Mouse (Mus musculus): Measurements from ENCODE around the gene Bcam. TPM values are rescaled to one million over a fixed set of nuclear protein-coding genes. Genes with fewer than 3 reads are reported as not detected.

The Bcam gene
- polyA plus RNA-seq, 1 experiment: 20.3 TPM

DNA sequence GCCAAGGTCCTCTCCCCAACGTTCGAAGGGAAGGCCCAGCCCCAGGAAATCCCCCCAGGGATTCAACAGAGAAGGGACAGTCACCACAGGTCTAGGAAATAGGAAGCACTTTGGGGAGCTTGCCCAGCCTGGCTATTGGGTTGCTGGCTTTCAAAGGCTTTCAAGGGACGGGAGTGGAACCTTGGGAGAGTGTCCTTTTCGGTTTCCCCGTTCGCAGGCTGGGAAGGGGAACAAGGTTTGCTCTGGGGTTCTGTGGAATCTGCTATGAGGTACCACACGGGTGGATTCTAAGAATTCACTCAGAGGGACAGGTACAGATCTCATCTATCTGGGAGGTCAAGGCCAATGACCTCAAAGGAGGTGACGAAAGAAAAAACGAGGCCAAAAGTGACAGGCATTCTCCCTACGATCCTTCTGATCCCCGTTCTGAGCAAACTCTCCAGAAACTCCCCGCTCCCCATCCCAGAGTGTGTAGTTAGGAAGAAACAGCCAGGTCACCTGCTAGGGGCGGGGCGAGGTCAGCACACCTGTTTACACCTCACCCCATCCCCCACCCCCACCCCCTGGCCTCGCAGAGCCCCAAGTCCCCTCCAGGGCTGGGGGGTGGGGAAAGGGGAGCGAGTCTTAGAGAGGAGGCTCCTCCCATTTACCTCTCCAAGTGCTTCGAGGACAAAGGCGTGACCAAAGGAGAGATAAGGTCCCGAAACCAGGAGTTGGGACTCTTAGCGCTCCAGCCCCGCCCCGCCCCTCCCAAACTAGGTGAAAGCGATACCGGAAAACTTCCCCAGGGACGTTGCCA, 23.2 kb downstream of the Bcam start:
- 7% methylated on average over 25 of the region's 25 CpGs for WGBS
- H3K27ac ChIP-seq (ENCODE audit: insufficient read depth, low read depth, low read length): peak overlapping the region; percentile 98
- H3K27me3 ChIP-seq (ENCODE audit: control insufficient read depth, insufficient read depth, low read length): no peaks in the 10 kb centered on the region
- peaks cover 18% of the 10 kb centered on the region for H3K4me1 ChIP-seq (ENCODE audit: control insufficient read depth, insufficient read depth, insufficient read length, low read length)
- H3K4me3 ChIP-seq (ENCODE audit: low read depth, low read length): peak overlapping the region; percentile 92
- no peak for TF ChIP-seq CTCF (IDR thresholded peaks at IDR 0.05; ENCODE audit: extremely low read depth, insufficient read length, insufficient replicate concordance, low read depth, low read length)
- no peak for TF ChIP-seq POLR2A (IDR thresholded peaks at IDR 0.05; ENCODE audit: low read depth, low read length)
- H3K36me3 ChIP-seq (ENCODE audit: control insufficient read depth, insufficient read depth, low read length): peaks cover 13% of the 10 kb centered on the region

- 54% methylated on average over 6 of the region's 6 CpGs for WGBS
- Histone ChIP-seq H3K4me1 (ENCODE audit: control insufficient read depth, insufficient read depth, insufficient read length, low read length) (peaks cover 18% of the 10 kb centered on the region), H3K27me3 (ENCODE audit: control insufficient read depth, insufficient read depth, low read length) (no peaks in the 10 kb centered on the region), H3K27ac (ENCODE audit: insufficient read depth, low read depth, low read length) (peak overlapping the region; percentile 82), H3K4me3 (ENCODE audit: low read depth, low read length) (peak overlapping the region; percentile 92), H3K36me3 (ENCODE audit: control insufficient read depth, insufficient read depth, low read length) (peaks cover 17% of the 10 kb centered on the region)
- no peak for TF ChIP-seq CTCF (IDR thresholded peaks at IDR 0.05; ENCODE audit: extremely low read depth, insufficient read length, insufficient replicate concordance, low read depth, low read length)
- no peak for TF ChIP-seq POLR2A (IDR thresholded peaks at IDR 0.05; ENCODE audit: low read depth, low read length)
Measured at GRCm38 (mm10) chr7:19746426-19747201, 24.2 kb downstream of the Bcam start.

- H3K4me1 ChIP-seq (ENCODE audit: control insufficient read depth, insufficient read depth, insufficient read length, low read length): peaks cover 17% of the 10 kb centered on the region
- WGBS: 70% methylated on average over 10 of the region's 10 CpGs
- TF ChIP-seq POLR2A (IDR thresholded peaks at IDR 0.05; ENCODE audit: low read depth, low read length) (no peak), CTCF (IDR thresholded peaks at IDR 0.05; ENCODE audit: extremely low read depth, insufficient read length, insufficient replicate concordance, low read depth, low read length) (no peak)
- no peak overlapping the region for H3K4me3 ChIP-seq (ENCODE audit: low read depth, low read length)
- H3K27ac ChIP-seq (ENCODE audit: insufficient read depth, low read depth, low read length): no peak overlapping the region
- peaks cover 21% of the 10 kb centered on the region for H3K36me3 ChIP-seq (ENCODE audit: control insufficient read depth, insufficient read depth, low read length)
- H3K27me3 ChIP-seq (ENCODE audit: control insufficient read depth, insufficient read depth, low read length): no peaks in the 10 kb centered on the region
Measured at GRCm38 (mm10) chr7:19745971-19746370, 24.8 kb downstream of the Bcam start.

GRCm38 (mm10) chr7:19744590-19745385, 26.0 kb downstream of the Bcam start:
- H3K4me3 ChIP-seq (ENCODE audit: low read depth, low read length): no peak overlapping the region
- peaks cover 11% of the 10 kb centered on the region for H3K4me1 ChIP-seq (ENCODE audit: control insufficient read depth, insufficient read depth, insufficient read length, low read length)
- WGBS: 49% methylated on average over 14 of the region's 14 CpGs
- TF ChIP-seq POLR2A (IDR thresholded peaks at IDR 0.05; ENCODE audit: low read depth, low read length) (no peak), CTCF (IDR thresholded peaks at IDR 0.05; ENCODE audit: extremely low read depth, insufficient read length, insufficient replicate concordance, low read depth, low read length) (no peak)
- H3K27me3 ChIP-seq (ENCODE audit: control insufficient read depth, insufficient read depth, low read length): no peaks in the 10 kb centered on the region
- H3K27ac ChIP-seq (ENCODE audit: insufficient read depth, low read depth, low read length): no peak overlapping the region
- H3K36me3 ChIP-seq (ENCODE audit: control insufficient read depth, insufficient read depth, low read length): peaks cover 28% of the 10 kb centered on the region

- TF ChIP-seq CTCF (IDR thresholded peaks at IDR 0.05; ENCODE audit: extremely low read depth, insufficient read length, insufficient replicate concordance, low read depth, low read length): no peak
- no peak overlapping the region for H3K27ac ChIP-seq (ENCODE audit: insufficient read depth, low read depth, low read length)
- 79% methylated on average over 6 of the region's 6 CpGs for WGBS
- peaks cover 31% of the 10 kb centered on the region for H3K36me3 ChIP-seq (ENCODE audit: control insufficient read depth, insufficient read depth, low read length)
- no peak overlapping the region for H3K4me3 ChIP-seq (ENCODE audit: low read depth, low read length)
- H3K27me3 ChIP-seq (ENCODE audit: control insufficient read depth, insufficient read depth, low read length): no peaks in the 10 kb centered on the region
- peaks cover 11% of the 10 kb centered on the region for H3K4me1 ChIP-seq (ENCODE audit: control insufficient read depth, insufficient read depth, insufficient read length, low read length)
Measured at GRCm38 (mm10) chr7:19743791-19744190, 27.0 kb downstream of the Bcam start.

GRCm38 (mm10) chr7:19742468-19742867, 28.3 kb downstream of the Bcam start:
- peaks cover 40% of the 10 kb centered on the region for H3K36me3 ChIP-seq (ENCODE audit: control insufficient read depth, insufficient read depth, low read length)
- peaks cover 11% of the 10 kb centered on the region for H3K4me1 ChIP-seq (ENCODE audit: control insufficient read depth, insufficient read depth, insufficient read length, low read length)
- no peaks in the 10 kb centered on the region for H3K27me3 ChIP-seq (ENCODE audit: control insufficient read depth, insufficient read depth, low read length)
- WGBS: 67% methylated on average over 5 of the region's 5 CpGs
- H3K27ac ChIP-seq (ENCODE audit: insufficient read depth, low read depth, low read length): no peak overlapping the region
- no peak for TF ChIP-seq POLR2A (IDR thresholded peaks at IDR 0.05; ENCODE audit: low read depth, low read length)
- no peak for TF ChIP-seq CTCF (IDR thresholded peaks at IDR 0.05; ENCODE audit: extremely low read depth, insufficient read length, insufficient replicate concordance, low read depth, low read length)
- no peak overlapping the region for H3K4me3 ChIP-seq (ENCODE audit: low read depth, low read length)

Data from small intestine, adult 2 months (tissue).